Mouse (Mus musculus): ENCODE measurements around the gene Magi1.

GRCm38 (mm10) chr6:93718385-93718784 is 565.3 kb downstream of the Magi1 start:
- TF ChIP-seq POLR2A (IDR thresholded peaks at IDR 0.05; ENCODE audit: extremely low read depth, insufficient read depth, low read length) (no peak), CTCF (IDR thresholded peaks at IDR 0.05; ENCODE audit: low read depth, low read length) (no peak)
